Mouse (Mus musculus) heart, postnatal 10 days (tissue): ENCODE measurements at regions not wholly inside any gene's neighbourhood (a gene's known extent, or its start where the extent isn't known, plus 50 kb on each side); places are given as distances from the start of the nearest gene placed in this dataset.

Experiments
- DNase-seq, 2 experiments: peaks; one replicate each; pipeline ENCODE4 v3.0.0; 2021
- intact Hi-C: fragments of 180-260 bp; cut with DNase I; formaldehyde crosslinking; loops from one replicate; pipeline ENCODE4 v1.15.1; 2025

DNA sequence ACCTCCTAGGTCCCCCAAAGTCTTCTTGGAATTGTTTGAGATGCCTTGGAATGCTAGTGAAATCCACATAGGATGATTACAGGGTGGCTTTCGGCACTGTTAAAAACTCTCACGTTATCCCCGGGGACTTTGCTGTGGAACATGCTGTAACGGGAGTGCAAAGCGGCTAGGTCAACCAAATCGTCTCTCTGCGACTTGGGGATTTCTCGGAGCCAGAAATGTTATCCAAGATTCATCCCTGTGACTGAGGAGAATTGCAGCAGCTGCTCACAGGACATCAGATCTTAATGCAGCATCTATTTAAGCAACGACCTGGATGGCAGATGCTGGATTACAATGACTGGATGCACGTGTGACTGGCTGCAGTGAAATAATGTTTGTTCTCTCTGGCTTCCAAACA lies 470.7 kb upstream of the Mpdz start:
- peak; percentile 40 to 58 for DNase-seq
- intact Hi-C loops, result no loop called here

DNA sequence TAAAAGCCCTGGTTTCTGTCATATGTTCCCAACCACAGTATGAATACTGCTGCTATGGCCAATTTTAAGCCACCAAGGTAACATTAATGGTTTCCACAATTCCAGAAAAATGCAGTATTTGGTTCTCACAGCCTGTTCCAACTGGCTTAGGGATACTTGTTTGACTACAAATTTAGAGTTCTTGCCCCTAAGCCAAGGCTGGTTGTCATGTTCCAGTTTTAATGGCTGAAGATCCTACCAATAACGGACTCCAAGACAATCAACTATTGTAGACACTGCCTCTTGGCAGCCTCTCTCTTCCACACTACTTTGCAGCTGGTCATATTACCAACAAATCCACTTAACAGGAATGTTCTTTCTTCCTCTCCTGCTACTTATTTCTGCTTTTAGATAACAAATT lies 470.0 kb upstream of the Mpdz start:
- intact Hi-C loops, result no loop called here

DNA sequence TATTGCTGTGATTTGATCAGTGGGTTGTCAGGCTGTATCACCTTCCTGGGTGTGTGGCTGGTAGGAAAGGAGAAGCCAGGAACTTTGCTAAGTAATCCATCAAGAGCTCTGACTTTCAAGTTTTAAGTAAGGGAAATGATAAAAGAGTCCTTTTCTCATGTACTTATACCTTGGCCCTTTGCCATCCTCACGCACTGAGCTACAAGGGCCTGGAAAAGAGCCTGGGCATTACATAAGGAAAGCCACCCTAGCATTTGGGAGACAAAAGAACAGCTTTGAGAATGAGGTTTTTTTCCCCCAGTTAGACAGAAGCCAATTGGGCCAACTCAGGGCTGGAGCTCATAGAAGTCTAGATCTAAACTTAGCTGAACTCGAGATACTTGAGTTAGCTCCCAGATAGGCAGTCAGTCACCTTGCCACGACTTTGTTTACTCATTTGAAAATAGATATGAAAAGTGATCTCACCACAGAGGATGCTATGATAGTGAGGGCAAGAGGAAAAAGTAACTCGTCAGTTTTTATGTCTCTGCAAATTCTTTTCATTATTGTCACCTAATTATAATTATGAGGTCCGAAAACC lies 457.4 kb upstream of the Mpdz start:
- intact Hi-C loops, result no loop called here
- peak; percentile 24 to 25 for DNase-seq

More for the DNA sequence above, 470.0 kb upstream of the Mpdz start:
- DNase-seq, result peak; percentile 54 to 62

DNA sequence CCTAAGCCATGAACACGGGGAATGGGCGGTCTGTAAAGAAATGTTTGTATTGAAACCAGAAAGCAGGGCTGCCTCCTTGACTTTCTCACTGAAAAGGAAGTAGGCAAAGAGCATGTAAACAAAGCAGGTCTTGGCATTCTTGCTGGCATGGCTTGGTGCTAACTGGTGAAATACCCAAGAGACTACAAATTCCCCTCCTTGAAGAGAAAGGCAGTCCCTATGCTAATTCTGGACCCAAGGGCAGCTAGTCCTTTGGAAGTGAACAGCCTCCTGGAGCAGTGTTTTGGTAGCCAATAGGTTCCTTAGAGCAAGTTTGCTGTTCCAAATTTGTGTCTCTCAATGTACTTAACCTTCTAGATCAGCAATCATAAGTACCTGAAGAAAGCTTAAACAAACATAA lies 456.0 kb upstream of the Mpdz start:
- intact Hi-C loops, result no loop called here
- DNase-seq, result peak in 1 of 2 experiments; percentile 28

DNA sequence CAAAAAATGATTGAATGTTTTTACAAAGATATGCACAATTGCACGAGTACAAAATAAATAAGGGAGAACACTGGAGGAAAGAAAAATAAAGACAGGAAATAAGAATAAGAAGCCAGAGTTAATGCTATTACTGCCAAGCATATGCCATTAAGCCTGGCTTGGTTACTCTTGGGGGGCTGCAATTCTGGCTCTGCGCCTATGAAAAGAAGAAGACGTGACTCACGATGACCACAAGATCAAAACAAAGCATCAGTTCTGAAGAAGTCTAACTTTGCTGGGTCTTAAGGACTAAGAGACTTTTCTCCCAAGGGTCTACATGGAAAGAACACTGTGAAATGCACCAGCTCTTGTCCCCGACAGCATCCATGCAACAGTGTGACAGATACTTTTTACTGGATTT lies 454.8 kb upstream of the Mpdz start:
- intact Hi-C loops, result no loop called here
- DNase-seq, result no peak

DNA sequence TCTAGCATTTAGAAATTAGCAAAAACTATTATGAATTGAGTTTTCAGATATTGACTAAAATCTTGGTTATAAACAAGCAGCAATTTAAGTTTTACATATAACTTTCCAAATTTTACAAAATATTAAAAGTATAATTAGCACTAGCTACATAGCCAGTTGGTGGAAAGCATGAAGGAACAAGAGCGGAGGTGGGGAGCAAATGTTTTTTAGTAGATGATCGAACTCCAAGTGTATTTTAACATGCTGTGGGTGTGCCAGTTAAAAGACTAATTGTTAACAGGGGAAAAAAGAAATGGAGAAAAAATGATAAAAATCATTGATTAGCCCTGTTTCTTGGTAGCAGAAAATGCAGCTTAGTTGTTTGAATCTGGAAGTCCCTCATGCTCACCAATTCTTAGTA lies 426.3 kb upstream of the Mpdz start:
- no peak for DNase-seq
- intact Hi-C loops, result no loop called here

DNA sequence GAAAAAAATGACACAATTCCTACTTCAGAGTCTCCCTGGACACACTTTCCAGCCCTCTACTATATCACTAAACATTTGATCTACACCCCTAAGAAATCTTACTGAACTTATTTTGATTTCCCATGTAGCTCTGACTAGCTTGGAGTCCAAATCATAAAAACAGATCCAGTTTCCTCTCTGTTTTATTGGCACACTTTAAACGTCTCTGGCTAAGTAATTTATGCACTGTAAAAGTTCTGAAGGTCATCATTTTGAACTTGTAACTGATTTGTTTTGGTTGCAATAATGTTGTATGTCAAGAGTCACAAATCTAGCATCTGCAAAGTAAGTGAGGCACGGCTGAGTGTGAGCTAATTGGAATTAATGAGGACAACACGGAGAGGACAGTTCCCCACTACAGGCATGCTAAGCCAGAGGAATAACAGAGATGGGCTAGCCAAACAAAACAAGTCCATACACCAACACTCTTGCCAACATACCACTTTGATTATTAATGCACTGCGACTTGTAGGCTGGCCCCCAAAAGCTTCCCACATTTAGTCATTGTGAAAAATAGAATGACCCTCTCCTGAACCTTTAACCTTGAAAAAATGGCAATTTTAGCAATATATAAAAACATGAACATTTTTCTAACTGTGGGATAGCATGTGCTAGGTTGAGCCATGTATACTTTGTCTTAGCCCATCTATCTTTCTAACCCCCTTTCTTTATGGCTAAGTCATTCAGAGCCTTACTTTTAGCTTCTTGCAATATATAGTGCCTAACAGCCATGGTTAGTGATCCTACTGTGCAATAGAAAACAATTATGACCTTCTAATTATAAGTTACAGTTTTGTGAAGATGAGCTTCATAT lies 399.3 kb upstream of the Mpdz start:
- intact Hi-C loops, result no loop called here
- DNase-seq, result peak; percentile 31 to 34

DNA sequence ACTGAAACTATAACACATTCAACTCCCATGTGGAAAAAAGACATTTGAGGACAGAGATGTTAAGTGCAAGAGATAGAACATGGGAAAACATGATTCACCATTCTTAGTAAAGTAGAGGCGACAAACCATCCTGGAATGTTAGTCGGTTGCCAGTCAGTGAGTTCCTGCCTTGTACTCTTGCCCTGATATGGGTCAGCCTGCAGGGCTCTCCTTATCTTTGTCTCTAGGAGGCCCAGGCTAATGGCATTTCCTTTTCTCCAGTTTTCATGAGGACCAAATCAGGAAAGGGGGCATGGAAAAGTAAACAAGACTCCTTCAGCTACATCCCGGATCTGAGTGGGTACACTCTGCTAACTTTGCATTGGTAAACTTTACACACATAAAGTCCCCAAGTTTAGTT lies 387.4 kb upstream of the Mpdz start:
- peak; percentile 33 to 37 for DNase-seq
- intact Hi-C loops, result no loop called here

DNA sequence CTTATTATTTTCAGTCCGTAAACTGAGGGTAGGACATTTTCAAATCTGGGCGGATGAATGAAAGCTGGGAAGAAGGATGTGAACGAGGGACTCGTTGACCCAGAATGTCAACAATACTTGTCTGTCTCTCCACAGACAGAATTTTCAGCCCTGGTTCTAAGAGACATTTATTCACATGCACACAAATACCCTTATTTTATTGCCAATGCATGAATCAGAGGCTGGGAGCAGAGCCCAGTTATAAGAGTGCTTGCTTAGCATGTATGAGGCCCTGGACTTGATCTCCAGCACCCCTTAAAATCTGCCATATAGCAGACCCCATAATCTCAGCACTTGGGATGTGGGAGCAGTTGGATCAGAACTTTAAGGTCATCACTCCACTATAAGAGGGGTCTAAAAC lies 384.8 kb upstream of the Mpdz start:
- no peak for DNase-seq
- intact Hi-C loops, result no loop called here

DNA sequence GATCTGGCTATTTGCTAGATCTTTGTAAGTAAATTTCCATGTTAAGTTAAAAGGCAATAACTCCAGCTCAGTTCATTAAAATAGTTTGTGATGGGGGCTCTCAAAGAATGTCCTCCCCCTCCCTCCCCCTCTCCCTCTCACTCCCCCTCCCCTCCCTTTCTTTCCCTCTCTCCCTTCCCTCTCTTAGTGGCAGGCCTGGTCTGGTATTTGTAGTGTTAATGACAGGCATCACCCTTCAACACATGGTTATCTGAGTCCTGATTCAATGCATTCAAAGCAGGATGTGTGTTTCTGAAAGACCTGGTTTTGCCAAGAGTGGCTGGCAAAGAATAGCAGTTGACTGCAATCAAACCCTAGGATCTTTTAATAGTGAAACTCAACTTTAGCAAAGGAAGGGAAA lies 383.4 kb upstream of the Mpdz start:
- DNase-seq, result no peak
- intact Hi-C loops, result no loop called here

DNA sequence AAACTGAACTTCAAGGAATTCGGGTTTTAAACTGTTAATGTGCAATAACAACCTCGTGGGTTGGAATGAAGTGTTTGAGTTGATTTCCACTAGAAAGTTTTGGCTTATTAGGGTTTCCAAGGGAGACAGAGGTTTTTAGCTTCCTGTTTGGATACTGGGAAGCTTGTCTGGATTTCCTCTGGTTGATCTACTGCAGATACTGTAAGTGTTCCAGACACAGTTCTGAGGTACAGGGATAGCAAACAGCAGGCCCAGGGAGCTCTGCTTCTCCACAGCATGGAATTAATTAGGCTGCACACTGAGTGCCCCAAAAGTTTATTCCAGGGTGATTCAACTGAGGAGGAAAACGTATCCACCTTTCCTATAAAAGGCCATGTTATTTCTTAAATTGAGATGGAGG lies 381.0 kb upstream of the Mpdz start:
- no peak for DNase-seq

DNA sequence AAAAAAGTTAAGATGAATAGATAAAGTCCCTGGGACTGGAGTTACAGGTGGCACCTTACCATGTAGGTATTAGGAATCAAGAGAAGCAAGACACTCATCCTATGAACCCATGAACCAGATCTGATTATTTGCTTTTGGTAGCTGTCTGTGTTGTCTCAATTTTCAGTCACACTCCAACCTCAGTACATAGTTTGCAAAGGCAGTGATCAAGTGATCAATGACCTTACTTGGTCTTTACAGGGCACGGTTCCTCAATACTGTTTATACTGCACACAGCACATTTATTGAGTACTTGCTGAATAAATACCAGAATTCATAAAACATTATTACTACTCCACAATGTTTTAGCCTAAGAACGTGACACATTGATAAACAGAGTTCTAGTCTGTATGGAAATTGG lies 346.7 kb upstream of the Mpdz start:
- DNase-seq, result no peak
- intact Hi-C loops, result no loop called here

More for the DNA sequence above, 381.0 kb upstream of the Mpdz start:
- intact Hi-C loops, result no loop called here

DNA sequence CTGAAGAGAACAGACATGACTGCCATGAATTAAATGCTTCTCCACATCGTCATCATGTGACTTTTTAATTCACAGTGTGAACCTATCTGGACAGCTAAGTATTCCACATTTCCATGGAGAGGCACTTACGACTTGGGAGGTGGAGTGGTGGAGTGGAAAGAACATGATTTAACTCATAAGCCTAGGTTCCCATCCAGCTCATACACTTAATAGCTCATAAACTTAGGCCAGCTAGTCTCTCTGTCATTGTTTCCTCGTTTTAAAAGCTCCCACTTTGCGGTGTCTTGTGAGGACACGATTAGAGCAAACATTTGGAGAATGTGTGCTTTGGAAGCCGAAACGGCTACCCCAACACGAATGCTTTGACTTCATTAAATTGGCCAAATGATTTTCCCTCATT lies 346.0 kb upstream of the Mpdz start:
- intact Hi-C loops, result no loop called here
- DNase-seq, result no peak

DNA sequence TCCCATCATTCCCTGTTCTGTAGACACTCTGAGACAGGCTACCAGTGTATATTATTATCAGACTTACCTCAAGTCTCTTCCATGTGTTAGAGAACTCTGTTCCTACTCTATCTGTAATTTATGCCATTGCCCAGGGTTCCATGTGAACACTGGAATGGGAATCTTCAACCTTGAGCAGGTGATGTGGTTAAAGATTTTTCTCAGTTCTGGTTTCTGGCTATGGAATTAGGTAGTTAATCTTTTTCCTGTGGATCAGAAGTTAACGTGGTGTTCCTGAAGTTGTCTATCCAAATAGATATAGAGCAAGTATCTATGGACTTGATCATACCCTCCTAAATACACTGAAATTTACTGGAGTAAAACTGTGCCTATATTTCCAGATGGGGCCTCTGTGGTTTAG lies 339.4 kb upstream of the Mpdz start:
- intact Hi-C loops, result no loop called here

DNA sequence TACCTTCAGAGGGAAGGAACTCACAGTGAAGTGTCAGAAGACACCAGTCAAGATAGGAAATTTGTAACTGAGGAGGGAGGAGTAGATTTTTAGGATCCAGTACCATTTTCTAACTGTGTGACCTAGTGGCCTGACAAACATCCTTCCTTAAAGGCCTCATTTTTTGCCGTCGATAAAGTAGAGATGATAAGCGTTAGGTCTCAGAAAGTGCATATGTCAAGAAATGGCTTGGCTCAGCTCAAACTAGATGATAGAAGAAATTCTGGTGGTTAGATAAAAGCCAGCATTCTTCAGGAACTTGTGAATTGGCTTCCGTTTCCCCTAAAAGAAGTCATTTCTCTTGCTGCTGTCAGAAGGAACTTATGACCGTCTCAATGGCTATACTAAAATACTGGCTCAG lies 324.1 kb upstream of the Mpdz start:
- intact Hi-C loops, result no loop called here
- no peak for DNase-seq

More for the DNA sequence above, 339.4 kb upstream of the Mpdz start:
- DNase-seq, result no peak

DNA sequence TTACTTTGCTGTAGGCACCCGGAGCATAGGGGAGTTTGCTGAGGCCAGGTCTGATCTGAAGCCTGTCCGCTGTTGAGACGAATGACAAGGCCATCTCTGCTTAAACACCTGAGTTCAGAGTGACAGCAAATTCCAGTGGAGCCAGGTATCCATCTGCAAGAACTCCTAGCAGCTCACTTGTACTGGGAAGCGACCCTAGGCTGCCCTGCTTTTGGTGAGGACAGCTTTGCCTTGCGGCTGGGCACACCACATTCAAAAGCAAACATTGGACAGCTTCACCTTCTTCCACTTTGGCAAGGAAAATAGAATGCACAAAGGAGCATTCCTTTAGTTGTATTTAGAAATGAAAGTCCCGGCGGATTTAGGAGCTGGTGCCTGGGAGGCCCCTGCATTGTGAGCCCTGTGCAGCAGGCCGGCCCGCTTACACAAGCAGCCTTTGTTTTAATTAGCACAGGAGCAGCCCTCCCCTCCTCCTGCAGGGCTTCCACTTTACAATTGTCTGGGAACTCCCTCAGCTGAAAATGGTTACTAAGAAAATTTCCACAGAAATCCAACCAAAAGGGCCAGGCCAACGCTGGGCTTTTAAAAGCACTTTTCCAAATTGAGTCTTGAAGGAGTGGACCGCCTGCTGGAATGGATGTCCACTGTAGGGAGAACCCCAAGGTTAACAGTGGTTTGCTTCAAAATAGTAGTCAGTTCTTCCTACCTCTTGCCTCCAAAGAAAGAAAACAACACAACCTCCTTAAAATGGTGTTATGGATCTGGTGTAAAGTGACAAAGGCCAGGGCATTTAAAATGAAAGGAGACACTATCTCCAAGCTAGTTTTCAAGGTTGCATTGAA lies 321.6 kb upstream of the Mpdz start:
- intact Hi-C loops, result no loop called here
- DNase-seq, result peak; percentile 52 to 57

DNA sequence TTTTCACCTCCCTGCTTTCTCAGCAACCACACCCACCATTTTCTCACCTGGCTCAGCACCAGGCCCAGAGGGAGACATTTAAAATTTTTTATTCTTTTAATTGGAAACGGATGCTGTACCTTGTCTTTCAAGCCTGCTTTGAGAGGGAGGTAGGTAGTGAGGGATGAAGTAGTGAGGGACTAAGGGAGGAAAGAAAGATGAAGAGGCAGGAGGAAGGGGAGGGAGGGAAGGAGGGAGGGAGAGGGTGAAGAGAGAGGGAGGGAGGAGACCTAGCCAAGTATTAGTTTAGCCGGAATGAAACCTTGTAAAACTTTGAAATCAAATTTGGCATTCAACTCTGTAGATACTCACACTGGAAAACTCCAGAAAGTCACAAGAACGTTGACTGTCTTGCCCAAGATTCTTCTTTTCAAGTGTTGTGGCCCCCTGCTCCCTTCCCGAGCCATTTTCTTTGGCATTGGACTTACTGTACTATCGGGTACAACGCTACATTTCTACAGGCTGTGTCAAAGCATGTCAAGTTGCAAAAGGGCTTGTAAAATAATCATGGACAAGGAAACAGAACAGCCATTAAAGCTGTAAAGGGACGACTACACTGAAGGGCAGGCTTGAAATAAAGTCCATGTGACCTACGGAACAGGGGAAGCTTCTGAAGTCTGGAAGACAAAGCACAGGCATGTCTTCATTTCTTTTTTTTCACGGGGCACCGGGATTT lies 320.9 kb upstream of the Mpdz start:
- intact Hi-C loops, result no loop called here

DNA sequence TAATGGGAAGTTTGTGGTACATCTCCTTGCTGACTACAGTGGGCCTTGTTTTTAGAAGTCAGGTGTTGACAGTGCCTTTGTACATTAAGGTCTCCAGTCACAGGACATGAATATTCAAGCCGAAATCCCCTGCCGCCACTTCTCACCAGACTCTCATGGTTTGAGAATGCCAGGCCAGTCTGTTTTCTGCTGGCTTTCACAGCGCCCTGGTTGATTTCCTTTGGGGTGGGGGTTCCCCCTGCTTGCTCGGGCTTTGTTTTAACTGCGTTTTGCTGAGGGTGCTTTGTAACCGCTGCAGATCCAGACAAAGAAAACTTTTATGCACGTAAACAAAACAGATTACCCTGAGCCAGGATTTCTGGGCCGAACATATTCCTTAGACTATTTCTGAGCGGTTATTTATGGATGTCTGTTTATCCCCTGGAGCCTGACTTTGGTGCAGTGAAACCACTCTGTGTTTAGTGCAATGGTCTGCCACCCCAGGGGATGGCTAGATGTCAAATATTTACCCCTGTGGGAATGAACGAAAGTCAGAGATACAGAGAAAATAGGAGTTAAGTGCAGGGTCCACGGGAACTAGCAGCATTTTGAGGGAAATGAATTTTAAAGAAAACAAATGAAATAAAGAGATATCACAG lies 320.1 kb upstream of the Mpdz start:
- intact Hi-C loops, result no loop called here
- DNase-seq, result peak in 1 of 2 experiments; percentile 18

More for the DNA sequence above, 320.9 kb upstream of the Mpdz start:
- DNase-seq, result peak; percentile 7 to 13

DNA sequence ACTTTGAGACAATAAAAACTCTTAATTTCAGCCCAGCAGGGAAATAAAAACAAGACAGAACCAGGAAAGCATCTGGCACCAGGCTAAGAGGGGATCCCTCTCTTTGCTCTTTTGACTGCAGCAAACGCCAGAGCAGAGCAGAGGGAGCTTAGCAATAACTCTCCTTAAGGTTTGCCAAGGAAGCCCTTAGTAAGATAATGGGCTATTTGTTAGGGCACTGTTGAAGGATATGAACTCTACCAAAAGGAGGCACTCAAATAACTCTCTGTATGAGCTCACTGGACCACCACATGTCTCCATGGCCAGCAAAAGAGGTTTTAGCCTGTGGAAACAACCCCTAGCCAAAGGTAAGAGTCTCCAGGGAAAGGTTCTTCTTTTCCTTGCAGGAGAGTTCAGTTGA lies 315.3 kb upstream of the Mpdz start:
- no peak for DNase-seq
- intact Hi-C loops, result no loop called here
